Mouse (Mus musculus) heart, adult 9 months (tissue): ENCODE measurements around the gene Foxp1.

Experiments used
- DNase-seq, 2 experiments: peaks; one replicate each; pipeline ENCODE4 v3.0.0; 2022; ENCODE audit warnings: low spot score in 2 of 2

Gene Foxp1

DNA sequence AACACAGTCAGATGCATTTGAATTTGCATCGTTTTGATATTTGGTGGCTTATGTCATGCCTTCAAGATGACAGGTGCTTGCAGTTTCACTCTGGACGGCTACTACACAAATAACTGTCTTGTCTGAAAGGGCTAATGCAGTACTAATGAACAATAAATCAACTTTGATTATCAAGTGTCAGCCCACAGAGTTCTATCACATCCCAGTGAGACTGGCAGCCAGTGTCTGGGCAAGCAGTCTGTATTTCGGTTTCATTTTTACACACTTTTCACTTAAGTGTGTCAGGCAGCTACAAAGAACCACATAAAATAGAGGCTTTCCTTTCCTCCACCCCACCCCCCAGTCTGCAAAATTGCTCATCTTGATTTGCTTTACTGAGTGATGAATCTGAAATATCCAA, 496.5 kb downstream of the Foxp1 start:
- DNase-seq, result no peak

DNA sequence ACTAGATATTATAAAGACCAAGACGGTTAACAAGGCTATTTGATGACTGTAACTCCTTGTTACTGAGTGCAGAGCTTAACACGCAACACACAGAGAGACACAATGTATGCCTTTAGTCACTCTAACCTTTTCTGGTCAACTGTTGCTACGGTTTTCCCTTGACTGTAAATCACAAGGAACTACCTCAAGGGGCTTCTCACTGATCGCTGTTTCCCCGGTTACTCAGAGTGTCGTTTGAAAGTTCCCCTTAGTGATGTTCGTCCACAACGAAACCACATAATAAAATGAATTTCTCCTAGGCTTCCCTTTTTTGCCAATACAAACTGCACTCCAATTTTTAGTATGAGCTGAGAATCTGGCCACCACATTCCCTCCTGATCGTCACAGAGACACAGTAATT, 497.9 kb downstream of the Foxp1 start:
- no peak for DNase-seq

DNA sequence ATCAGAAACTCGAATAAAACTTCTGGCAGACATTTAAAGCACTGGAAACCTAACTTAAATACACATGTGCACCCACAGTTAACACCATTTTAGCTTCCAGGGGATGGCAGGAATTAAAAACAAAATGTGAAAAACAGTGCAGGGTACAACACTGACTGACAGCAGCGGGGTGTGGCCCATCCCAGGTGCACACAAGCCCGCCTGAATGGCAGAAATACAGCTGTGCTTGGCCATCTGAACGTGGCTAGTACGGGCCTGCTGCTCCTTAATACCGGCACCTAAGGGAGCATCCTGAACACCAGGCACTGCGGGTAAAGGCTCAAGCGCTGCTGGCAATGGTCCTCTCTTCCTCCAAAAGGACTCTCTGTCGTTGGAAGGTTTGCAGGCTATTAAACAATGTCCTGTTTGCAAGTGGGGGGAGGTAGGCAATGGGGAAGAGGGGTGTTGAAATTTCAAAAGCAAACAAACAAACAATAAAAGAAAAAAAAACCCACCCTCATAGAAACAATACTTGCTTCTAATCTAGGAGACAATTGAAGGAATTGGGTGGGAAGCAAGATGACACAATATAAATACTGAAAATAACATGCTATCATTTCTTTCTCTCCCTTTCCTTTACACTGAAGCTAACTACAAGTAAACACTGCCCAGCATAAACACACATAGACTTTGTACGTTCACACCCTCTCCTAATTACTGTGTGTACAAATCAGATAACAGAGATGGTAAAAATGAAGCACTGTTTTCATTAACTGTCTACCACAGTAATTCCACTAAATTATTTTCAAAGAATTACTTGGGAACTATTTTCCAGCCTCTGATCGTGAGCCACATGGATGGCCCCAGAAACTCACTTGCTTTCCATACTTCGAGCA, 501.7 kb downstream of the Foxp1 start:
- DNase-seq, result no peak

DNA sequence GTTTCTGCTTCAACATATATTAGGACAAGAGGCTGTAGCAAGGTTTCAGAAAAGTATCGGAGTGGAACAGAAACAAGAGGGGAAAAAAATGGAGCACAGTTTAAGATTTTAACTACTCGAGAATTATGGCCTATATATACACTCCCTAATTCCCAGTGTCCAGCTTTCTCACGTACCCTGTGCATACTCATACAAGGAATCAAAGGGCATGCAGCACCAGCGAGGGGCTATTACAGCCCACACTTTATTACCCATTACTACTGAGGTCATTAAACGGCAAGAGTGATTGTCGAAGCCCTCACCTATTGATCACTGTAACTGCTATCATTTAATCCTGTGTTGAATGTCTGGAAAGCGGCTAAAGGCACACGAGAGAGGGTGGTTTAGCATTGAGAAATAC, 502.8 kb downstream of the Foxp1 start:
- DNase-seq, result no peak

DNA sequence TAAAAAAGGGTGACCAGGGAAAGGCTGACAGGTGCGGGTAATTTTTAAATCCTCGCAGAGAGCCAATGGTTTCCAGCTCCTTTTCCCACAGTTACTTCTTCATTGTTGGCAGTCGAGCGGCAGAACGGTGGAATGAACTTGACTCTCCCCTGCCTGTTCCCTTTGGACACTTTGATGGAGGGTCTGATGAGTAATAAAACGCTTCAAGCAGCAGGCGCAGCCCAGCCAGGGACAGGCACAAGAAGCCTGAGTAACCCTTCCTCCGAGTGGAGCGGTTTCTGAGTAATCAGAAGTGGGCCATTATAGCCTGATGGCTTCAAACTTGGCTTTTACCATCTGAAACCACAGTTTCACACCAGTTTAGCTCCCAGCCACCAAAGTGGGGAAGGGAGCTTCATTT, 503.3 kb downstream of the Foxp1 start:
- no peak for DNase-seq

DNA sequence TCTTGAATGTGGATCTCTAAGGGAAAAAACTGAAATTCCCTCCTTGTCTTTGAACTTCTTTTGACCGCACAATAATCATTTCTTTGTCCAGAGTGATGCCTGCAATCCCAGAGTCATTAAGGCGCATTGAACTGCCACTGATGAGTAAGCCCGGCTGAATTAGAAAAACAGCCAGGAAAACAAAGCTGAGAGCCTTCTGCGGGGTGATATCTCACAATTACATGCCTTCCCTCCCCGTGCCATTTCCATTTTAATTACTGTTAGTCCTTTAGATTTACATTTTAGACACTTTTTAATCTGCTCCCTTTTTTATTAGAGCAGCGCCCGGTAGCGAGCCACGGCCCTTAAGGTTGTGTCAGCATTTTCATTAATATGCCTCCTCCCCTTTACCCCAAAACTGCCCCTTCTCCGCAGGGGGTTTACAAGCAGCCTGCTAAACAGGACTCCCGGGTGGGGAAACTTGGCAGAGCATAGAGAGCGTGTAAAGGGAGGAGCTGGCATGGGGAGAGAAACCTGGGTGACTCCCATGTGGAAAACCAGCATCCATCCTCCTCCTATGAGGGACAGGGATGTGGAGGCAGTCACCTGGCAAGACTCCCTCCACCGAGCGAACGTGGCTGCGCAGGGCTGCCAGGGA, 508.5 kb downstream of the Foxp1 start:
- DNase-seq, result no peak

DNA sequence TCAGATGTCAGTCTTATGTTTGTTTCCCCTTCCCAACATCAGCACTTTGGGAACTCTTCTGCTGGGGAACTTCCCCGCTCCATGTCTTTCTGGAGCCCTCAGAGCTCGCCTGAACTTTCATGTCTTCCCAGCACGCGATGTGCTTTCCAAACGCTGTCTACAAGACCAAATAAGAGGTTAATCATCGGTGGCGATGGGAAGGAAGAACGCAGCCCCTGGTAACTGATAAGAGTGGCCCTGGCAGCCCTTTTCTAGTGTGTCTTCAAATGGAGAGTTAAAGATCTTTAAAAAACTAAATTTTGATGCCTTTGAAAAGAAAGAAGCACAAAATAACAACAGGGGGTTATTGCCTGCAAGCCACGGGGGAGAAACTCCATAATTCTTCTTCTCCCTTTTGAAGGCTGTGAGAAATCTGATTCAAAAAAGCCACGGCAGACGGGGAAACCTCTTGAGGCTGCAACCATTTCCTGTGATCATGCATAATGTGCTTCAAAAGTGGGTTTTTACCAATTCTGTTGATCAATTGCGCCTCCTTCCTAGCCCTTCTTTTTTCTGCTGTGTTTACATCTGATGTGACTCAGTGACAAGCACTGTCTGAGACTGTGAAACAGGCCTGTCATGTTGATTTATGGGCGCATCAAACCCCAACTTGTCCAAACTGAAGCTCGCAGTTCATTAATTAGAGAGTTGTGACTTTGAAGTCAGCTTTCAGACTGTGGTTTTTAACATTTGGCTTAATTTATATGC, 509.2 kb downstream of the Foxp1 start:
- DNase-seq, result no peak

DNA sequence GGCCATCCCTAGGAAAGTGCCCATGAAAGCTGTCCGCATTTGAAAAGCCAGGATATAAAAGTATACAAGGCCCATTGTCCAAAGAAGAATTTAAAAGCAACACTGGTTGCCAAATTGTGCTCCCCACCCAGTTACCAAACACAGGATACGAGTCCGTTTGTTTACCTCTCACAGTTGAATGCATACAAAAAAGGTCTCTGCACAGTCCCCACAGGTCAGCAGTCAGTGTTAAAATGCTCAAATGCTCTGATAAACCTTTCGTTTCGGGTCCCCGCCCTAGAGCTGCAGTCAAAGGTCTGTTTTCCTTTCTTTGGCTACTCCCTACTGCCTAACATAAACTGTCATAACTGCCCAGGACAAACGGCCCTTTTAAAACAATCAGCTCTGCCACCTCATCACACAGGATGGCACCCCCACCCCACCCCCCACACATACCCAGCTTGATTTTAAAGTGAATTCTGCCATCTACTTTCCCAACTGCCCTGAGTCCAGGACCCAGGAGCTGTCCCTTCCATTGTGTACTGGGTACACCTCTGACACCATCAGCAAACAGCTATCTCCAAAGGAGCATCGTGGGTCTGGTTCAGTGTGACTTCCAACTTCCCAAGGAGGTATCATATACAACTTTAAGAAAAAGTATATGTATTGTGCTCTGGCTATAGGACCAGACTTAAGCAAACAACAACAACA, 510.5 kb downstream of the Foxp1 start:
- peak; percentile 56 to 66 for DNase-seq

DNA sequence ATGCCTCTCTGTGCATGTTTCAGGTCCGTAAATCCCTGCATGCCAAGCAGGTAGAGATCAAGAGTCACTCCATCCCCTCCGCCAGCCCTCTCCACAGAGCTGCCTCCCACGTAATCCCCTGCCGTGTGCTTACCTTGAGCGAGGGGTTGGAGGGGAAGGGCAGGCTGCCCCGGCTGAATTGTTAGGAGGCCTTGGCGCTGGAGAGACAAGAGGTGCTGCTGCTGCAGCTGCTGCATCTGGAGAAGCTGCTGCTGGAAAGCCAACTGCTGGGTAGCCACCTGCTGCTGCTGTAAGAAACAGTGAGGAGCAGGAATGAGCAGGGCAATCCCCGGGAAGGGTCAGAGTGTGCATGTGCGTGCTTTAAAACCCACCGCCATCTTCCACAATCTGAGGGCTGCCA, 512.8 kb downstream of the Foxp1 start:
- no peak for DNase-seq

DNA sequence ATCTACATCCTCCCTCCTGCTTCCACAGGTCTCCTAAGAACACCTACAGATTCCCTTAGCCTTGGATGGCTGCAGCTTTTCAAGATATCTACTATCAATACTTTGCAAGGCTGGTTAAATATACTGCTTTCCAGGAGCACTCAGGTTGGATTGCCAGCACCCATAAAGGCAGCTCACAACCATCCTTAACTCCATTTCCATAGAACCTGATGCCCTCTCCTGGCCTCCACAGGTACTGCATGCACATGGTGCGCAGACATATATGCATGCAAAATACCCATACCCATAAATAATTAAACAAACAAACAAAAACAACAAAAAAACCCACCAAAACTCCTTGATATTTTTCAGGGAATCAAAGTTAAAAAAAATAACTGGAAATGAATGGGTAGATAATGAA, 514.0 kb downstream of the Foxp1 start:
- no peak for DNase-seq

DNA sequence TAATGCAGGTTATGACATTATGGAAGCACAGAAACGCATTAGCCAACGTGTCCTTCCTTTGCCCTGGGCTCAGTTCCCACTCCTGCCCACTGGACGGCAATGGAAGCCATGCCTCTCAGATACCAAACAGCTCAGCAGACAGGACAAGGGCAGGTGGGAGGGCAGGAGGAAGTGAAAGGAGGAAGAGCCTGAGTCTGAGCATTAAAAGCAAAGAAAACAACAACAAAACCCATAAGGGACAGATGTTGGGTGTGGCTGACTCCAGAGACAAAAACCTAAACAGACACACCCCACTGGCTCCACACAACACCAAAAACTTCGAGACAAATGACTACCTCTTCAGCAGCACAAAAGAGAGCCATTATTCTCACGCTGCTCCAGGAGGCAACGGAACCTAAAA, 515.0 kb downstream of the Foxp1 start:
- no peak for DNase-seq

DNA sequence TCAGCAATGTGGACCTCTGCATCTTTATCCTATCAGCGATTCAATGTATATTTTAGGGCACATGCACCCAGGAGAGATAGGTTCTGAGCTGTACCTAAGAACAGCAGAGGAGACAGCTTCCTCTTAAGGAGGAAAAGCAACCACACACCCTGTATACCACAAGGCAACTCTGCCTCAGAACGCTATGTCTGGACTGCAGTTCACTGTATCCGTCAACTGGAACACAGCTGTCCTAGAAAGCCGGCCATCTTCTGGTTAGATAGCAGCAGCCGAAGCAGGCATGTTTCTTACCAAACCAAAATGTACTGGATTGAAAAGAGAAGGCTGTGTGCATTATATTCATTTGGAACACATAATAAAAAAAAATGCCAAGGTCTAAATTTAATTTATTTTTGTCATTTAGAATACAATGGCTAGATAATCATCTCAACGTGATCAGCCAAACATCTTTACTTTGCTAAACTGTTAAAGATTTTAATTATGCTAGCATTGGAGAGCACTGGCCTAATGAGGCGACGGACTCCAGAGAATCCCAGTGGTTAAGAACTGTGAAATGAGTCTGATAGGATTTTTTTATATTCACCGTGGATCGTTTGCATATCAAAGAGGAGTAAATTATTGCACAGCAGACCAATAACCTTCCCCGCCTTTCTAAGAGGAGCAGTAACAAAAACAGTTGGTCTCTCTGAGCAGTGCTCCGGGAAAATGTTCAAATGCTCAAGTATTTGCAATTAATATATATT, 518.1 kb downstream of the Foxp1 start:
- DNase-seq, result no peak

DNA sequence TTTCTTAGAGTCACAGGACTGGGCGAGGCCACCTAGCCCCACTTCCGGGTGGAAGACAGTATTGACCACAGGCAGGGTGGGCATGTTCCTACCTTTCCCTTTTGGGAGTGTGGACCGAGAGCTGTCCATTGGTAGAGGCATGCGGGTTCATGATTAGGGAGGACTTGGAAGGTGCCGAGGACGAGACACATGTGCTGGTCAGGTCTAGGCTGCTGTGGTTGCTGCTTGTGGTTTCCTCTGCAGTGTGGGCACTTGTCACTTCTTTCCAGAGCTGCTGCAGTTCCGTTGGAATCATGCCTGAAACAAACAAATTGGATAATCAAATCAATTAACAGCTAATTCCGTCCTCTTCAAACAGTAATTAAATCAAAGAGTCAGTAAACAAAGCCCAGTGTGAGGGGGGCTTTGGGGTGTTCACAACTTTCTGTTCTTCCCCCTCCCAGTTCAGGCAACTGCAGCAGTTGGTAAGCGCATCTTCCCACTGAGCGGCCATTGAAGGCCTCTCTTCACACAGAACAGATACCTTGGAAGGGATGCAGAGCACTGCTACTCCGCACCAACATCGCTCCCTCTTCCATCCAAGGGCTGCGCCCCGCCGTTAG, 519.3 kb downstream of the Foxp1 start:
- DNase-seq, result no peak

DNA sequence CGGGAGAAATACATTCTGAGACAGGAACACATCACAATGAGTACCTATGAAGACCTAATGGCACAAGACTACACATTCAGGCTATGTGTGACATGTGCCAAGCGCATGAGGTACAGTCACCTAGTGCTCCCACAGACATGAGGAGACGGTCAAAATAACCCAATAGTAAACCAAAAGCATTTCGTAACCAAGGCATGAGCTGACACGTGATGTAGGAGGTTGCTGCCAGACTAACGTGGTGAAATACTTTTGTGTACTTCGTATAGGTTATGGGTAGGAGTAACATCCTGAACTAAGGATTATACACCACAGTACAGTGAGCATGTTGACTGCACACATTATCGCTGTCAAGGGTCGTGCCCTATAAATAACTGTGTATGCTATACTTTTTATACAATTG, 520.9 kb downstream of the Foxp1 start:
- no peak for DNase-seq

DNA sequence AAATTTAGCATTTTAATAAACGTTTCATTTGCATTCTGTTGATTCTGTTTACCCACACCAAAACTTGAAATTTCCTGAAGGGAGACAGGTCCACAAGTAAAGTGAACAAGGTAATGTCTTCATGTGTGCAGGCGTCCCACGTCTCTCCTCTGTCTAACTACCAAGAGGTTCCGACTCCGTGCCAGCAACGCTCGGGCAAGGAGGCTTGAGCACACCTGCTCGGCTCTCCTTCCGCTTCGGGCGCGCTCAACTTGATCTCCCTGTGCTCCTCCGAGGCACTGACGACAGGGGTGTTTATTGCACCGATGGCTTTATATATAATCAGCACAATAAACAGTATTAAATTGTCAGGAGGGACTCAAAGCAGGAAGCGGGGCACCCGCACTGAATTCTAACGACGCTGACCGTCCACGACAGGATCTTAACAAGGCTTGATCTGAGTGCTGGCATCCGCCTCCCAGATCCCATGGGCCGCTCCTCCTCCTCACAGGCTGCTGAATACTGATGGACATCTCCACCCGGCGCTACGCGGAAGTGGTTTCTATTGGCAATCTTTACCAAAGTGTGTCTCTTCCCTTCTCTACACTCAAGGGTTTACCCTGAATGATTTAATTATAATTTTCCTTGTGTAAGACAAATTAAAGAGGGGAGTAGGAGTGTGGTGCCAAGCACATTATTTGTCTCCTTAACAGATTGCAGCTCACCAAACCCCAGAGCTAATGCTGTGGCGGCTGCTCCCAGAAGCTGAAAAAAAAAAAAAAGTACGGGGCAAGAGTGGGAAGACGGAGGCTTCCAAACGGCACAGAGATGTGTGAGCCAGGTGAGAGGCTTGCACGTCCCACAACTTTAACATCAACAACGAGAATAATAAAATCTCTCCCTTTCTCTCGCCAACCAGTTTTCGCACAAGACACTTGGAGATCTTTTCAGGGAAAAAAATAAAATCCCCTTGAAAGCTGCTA, 523.3 kb downstream of the Foxp1 start:
- DNase-seq, result no peak

DNA sequence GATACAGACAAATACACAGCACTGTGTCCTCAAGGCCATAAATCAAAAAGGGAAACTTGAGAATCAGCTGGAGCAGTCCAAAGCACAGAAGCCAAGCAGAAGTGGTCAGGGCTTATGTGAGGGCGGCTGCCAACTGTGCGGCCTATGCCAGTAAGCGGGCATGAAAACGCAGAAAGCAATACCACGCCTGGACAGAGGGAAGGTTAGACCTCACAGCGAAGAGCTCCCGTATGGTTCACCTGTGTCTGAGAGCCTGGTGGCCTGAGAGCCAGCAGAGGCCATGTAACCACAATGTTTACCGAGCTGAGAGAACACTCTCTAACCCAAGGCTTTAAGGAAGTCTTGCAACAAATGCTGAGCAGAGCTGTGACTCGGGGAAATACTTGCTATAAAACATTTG, 524.8 kb downstream of the Foxp1 start:
- peak in 1 of 2 experiments; percentile 35 for DNase-seq

DNA sequence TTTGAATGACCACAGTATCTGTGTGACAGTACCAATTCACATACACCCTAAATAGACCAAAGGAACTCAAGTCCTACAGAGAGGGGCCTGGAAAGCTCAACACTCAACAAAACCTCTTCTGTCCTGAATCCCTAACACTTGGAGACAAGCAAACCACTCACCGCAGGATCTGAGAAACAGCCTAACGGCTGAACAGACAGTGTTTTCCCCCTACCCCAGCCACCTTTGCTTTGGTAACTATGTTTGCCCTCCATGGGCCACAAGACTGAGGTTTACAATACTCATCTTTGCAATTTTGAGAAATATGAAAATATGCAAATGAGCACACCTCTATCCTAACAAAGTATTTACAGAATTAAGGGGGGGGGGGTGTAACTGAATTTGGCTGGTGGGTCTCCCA, 525.7 kb downstream of the Foxp1 start:
- no peak for DNase-seq

DNA sequence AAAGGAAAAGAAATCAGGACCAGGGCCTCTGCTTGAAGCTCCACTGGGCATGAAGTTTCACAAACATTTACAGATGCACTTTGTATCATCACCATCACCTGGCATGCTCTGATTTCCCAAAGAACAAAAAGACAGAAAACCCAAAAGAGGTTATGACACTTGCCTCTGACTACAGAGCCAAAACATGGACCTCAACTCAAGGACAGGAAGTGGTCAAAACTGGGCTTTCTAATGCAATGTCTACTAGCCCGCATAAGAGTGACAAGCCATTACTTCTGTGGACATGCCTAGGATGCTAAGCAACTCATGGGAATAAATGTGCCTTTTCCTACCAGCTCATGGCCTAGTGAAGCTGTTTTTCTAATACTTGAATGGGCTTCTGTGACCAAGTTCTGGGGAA, 526.2 kb downstream of the Foxp1 start:
- DNase-seq, result no peak

DNA sequence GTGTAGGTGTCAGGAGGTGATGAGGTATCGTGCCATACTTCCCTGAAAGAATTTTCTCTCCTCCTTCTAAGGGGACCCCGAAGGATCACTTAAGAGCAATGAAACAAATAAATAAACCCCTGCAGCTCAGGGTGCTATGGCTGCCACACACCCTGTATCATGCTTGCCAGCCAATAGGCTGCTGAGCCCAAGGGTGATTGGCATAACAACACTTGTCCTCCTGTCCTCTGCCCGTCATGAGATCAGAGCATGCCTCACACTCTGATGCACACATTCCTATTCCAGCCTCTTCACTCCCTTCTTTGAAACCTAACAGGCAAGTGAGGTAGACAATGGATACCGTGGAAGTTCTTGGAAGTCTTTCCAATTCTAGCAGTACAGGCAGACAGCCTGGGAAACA, 526.8 kb downstream of the Foxp1 start:
- DNase-seq, result no peak

DNA sequence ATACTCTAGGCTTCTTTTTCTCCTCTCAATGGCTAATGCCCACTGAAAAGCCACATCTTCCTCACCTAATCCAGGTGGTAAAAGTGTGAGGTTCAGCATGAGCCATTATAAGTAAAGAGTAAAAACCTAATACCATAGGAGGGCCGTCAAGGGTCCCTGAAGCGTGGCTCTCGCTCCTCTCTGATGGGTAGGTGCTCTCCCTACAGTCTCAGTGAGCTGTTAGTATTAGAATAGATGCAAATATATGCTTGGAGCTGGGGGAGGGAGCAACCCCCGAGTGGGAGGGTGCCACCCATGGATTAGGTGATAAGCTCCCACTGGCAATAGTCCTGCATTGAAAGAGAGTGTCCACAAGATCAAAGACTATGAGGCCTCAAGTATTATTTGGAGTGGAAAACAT, 527.6 kb downstream of the Foxp1 start:
- DNase-seq, result no peak
